Mouse (Mus musculus): ENCODE measurements around the gene Slc34a3. TPM values are rescaled to one million over a fixed set of nuclear protein-coding genes. Genes with fewer than 3 reads are reported as not detected.

Gene Slc34a3
- total RNA-seq, 2 experiments from 2014 or later, result not detected

GRCm38 (mm10) chr2:25226864-25227263 is 7.3 kb downstream of the Slc34a3 start:
- DNase-seq (ENCODE audit: low spot score in 2 of 2), result peak; percentile 58 to 67

DNA sequence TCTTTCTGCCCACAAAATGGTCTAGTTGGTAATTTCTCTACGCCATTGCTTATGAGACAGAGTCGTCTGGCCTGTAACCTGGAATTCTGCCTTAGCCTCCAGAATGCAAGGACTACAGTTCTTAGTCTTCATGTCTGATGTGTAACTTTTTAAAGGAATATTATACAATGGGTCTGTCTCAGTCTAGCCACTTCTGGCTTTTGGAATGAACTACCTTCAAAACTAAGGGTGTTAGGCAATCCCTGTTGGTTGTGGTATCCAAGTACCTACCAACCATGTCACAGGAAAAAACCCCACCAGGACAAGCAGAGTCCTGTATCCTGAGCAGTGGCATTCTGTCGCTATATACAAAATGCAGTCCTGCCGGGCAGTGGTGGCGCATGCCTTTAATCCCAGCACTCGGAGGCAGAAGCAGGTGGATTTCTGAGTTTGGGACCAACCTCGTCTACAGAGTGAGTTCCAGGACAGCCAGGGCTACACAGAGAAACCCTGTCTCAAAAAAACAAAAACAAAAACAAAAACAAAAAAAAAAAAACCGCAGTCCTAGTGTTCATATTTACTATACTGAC is 8.3 kb downstream of the Slc34a3 start:
- DNase-seq (ENCODE audit: low spot score in 2 of 2), result no peak

- DNase-seq (ENCODE audit: low spot score in 2 of 2), result peak; percentile 97
Measured at GRCm38 (mm10) chr2:25224766-25225752, 9.1 kb downstream of the Slc34a3 start.

DNA sequence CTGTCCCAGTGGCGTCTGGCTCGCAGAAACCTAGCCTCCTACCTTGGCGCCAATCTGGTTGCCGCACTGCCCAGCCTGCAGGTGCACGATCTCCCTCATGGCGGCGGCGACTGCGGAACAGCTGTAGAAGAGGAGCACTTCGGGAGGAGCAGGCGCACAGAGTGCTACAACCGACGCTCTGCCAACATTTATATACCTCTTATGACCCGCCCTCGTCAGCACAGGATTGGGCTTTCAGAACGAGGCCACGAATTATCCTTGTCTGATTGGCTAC is 9.7 kb downstream of the Slc34a3 start, which contains the start of gene Tubb4b:
Gene Tubb4b (minus strand): TSS at position 211 of the 274 bp plus-strand sequence.
- DNase-seq (ENCODE audit: low spot score in 2 of 2), result no peak

GRCm38 (mm10) chr2:25223681-25224491 is 10.3 kb downstream of the Slc34a3 start:
- peak in 1 of 2 experiments; percentile 58 for DNase-seq (ENCODE audit: low spot score in 2 of 2)

DNA sequence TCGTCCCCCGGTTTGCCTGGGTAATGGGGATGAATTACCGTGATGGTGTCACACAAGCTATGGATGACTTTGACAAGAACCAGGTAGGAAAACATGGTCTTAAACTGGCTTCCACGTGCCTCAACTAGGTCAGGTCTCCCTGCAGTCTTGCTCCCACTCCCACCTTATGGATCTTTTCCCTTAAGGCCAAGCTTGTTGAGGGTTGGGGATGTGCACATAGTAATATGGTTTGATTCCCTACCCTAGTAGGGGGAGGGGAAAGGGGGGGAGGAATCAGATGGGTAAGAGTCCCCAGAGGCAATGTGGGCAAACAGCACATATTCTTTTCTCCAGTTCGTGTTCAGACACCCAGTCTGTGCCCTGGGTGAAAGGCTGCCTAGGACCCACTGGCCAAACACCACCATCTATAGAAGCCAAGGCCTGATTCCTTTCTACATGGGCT is 12.8 kb downstream of the Slc34a3 start:
- no peak for DNase-seq (ENCODE audit: low spot score in 2 of 2)

GRCm38 (mm10) chr2:25218445-25218844 is 15.7 kb downstream of the Slc34a3 start, which contains the start of gene Fam166a:
Fam166a (plus strand) TSS chr2:25218745.
- DNase-seq (ENCODE audit: low spot score in 2 of 2), result no peak

DNA sequence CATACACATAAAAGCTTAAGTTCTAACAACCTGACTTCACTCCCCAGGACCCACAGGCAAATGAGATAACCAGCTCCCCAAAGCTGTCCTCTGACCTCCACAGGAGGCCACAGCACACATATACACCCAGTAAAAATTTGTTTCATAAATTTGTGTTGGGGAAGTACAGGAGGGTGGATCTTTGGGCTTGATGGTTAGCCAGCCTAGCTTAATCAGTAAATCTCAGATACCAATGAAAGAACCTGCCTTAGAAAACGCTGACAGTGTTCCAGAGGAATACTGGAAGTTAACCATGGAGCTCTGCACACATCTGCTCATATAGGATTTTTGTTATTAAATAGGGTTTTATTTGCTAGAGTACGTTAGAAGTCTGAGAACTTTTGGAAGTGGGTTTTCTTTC is 16.5 kb downstream of the Slc34a3 start:
- DNase-seq (ENCODE audit: low spot score in 2 of 2), result no peak

DNA sequence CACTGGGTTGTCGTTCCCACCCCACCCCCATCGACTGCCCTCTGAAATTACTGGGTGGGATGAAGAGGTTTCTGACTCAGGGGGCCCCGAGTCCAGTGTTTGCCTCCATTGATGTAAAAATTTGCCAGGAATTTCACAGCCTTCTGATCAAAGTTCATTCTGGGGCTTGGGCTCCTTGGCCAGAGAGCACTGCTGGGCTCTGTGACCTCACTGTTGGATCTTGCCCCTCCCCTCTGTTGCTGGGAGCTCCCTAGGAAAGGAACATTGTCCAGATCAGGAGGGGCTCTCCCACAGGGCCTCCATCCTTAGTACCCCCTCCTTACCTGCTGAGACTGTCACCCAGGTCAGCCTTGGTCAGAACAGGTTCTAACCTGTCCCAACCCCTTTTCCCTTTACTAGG is 19.7 kb downstream of the Slc34a3 start, which contains the start of gene Stpg3:
Gene Stpg3 (minus strand): TSS at position 194 of the 400 bp plus-strand sequence.
- DNase-seq (ENCODE audit: low spot score in 2 of 2), result no peak

GRCm38 (mm10) chr2:25213266-25213865 is 20.8 kb downstream of the Slc34a3 start:
- no peak for DNase-seq (ENCODE audit: low spot score in 2 of 2)

DNA sequence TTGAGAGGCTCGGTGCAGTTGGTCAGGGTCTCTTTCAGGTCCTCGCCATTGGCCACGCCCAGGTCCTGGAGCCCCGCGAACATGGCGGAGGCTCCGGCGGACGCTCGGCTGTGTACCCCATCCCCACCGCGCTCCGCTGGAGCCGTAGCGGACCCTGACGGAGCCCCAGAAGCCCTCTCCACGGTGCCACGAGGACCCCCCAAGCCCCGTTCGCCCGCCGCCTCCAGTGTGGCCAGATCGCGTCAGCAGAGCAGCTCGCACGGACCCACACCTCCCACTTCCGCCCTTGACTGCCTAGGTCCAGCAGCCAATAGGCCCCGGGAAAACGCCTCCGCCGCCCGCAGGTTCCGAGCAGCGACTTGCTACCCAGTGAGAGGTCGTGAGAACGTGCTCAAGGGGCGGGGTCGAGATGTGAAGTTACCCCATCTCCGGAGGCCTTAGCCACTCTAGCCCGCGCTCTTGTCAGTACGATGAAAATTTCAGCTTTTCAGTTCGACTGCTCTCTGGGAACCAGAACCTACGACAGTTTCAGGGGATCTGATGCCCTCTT is 23.0 kb downstream of the Slc34a3 start, which contains the start of gene Nelfb:
Gene Nelfb (minus strand): TSS at position 369 of the 550 bp plus-strand sequence.
- DNase-seq (ENCODE audit: low spot score in 2 of 2), result peak; percentile 87 to 90

GRCm38 (mm10) chr2:25210686-25211085 is 23.5 kb downstream of the Slc34a3 start:
- DNase-seq (ENCODE audit: low spot score in 2 of 2), result no peak

DNA sequence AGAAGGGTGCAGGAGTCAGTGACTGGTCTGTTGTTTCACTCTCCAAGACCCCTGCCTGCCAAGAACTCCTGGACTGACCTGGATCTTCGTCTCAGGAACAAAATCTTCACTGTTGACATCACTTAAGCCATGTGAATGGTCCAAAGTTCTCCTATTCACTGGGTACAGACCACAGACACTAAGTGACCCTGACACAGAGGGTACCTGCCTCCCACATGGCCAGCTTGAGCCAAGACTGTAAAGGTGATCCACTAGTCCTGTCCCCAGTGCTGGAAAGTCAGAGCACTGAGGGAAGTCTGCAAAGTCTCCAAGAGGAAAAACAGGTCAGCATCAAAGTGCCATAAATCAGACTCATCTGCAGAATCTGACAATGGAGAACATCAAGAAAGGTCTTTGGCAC is 26.6 kb downstream of the Slc34a3 start:
- DNase-seq (ENCODE audit: low spot score in 2 of 2), result no peak

DNA sequence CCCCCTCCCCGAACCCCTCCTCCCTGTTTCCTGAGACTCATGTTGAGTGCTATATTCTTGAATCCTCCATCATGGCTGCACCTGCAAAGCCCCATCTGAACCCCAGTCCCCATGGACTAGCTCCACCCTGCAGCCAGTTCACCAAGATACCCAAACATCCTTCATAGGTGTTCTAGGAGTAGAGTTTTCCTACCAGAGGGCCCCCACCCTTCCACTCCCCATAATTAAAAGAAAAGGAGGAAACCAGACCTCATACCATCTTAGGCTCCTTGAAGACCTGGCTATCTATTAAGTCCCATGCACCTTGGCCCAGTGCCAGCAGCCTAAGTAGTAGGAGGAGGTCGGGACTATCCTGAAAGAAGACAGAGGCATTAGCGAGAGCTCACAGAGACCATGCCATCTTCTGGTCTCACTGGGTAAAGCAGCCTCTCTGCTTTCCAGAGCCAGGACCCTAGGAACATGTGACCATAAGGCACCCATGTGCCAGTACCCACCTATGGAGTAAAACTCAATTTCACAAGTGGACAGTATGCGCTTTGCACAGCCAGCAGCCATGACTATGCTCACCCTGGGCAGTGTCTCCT is 30.4 kb downstream of the Slc34a3 start:
- no peak for DNase-seq (ENCODE audit: low spot score in 2 of 2)

GRCm38 (mm10) chr2:25200631-25201030 is 33.5 kb downstream of the Slc34a3 start:
- DNase-seq (ENCODE audit: low spot score in 2 of 2), result no peak

GRCm38 (mm10) chr2:25197946-25198345 is 36.2 kb downstream of the Slc34a3 start:
- no peak for DNase-seq (ENCODE audit: low spot score in 2 of 2)

DNA sequence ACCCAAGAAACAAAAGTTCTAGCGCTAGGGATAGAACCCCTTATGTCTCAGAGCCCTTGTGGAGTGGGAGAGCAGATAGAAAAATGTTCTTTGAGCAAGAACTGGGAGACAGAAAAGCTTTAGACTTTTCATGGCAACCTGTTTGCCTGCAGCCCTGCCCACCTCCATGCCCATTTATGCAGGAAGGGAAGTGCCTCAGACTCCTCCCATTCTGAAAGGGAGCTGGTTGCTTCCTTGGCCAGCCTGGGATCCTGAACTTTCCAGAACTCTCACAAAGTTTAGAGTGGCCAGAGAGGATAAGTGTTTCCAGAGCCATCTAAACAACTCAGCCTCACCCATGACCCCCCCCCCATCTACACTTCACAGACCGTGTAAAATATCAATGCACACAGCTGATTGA is 37.0 kb downstream of the Slc34a3 start:
- DNase-seq (ENCODE audit: low spot score in 2 of 2), result no peak

DNA sequence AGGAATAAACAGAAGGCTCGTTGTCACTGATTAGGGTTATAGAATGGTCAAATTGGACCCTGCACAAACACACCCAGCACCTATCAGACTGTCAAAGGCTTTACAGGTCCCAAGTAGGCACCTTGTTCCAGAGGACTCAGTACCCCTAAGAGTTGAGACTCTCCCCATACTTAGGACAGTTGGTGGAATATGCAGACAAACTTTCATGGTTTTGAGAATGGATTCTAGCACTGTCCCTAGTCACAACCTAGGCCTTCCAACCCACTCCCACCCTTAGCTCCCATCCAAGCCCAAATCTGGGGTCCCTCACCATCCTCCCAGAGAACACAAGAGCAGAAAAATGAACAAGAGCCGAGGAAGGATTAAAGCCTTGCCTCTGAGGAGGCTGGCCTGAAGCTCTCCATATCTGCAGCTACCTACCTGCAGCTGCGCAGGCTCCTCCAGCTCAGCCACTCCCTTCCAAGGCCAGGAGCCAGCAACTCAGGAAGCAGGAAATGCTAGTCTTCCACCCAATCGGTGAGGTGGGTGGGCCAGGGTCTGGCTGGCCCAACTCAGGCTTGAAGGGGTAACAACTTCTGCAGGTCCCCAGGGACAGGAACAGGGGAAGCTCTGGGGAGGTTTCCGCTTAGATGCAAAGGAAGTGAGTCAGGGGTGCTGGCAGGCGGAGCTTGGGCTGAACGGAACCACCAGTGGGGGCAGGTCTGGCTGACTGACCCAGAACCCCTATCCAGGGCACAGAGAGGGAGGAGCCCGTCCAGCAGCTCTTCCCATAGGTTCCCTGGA is 37.8 kb downstream of the Slc34a3 start, which contains the start of gene Tor4a:
Gene Tor4a (minus strand): TSS at position 715 of the 783 bp plus-strand sequence.
- DNase-seq (ENCODE audit: low spot score in 2 of 2), result peak in 1 of 2 experiments; percentile 33

All from layer of hippocampus, postnatal 10 days (tissue).